Mouse (Mus musculus) ES-Bruce4 (cell line): Measurements from ENCODE around the gene Qrfpr.

ENCODE experiments used
- CTCF ChIP-seq: IDR thresholded peaks from one replicate; pipeline ENCODE4 v1.8.1; 2011; ENCODE audit warnings: low read depth, low read length
- POLR2A ChIP-seq: IDR thresholded peaks from one replicate; pipeline ENCODE4 v1.8.1; 2011; ENCODE audit warnings: low read length; ENCODE audit not compliant: insufficient read depth

GRCm38 (mm10) chr3:36173761-36174160, 48.4 kb downstream of the Qrfpr start:
- TF ChIP-seq POLR2A (no peak), CTCF (no peak)
